Mouse (Mus musculus) frontal cortex, postnatal 14 days (tissue): ENCODE results near the gene Adgra3.

ENCODE experiments used
- DNase-seq, 2 experiments: peaks; one replicate each; pipeline ENCODE4 v3.0.0; 2022; ENCODE audit warnings: low spot score in 2 of 2

Gene Adgra3

GRCm38 (mm10) chr5:50031763-50032272, 27.0 kb downstream of the Adgra3 start:
- no peak for DNase-seq

GRCm38 (mm10) chr5:50031288-50031687, 27.5 kb downstream of the Adgra3 start:
- DNase-seq = no peak

GRCm38 (mm10) chr5:50029662-50030061, 29.1 kb downstream of the Adgra3 start:
- DNase-seq = no peak

- no peak for DNase-seq
Observed at GRCm38 (mm10) chr5:50027561-50027960, 31.2 kb downstream of the Adgra3 start.

- no peak for DNase-seq
Observed at GRCm38 (mm10) chr5:50027001-50027400, 31.8 kb downstream of the Adgra3 start.

GRCm38 (mm10) chr5:50026148-50026547, 32.7 kb downstream of the Adgra3 start:
- no peak for DNase-seq

GRCm38 (mm10) chr5:50024097-50024496, 34.7 kb downstream of the Adgra3 start:
- DNase-seq = no peak

GRCm38 (mm10) chr5:50015987-50016587, 42.7 kb downstream of the Adgra3 start:
- no peak for DNase-seq

GRCm38 (mm10) chr5:50015147-50015697, 43.6 kb downstream of the Adgra3 start:
- no peak for DNase-seq

- no peak for DNase-seq
Observed at GRCm38 (mm10) chr5:50014658-50015057, 44.1 kb downstream of the Adgra3 start.

GRCm38 (mm10) chr5:50013965-50014364, 44.8 kb downstream of the Adgra3 start:
- no peak for DNase-seq

GRCm38 (mm10) chr5:50008841-50009240, 50.0 kb downstream of the Adgra3 start:
- DNase-seq = no peak

- DNase-seq = no peak
Observed at GRCm38 (mm10) chr5:50006915-50007658, 51.7 kb downstream of the Adgra3 start.

GRCm38 (mm10) chr5:50002269-50002668, 56.5 kb downstream of the Adgra3 start:
- no peak for DNase-seq

- no peak for DNase-seq
Observed at GRCm38 (mm10) chr5:49999764-50000163, 59.0 kb downstream of the Adgra3 start.

- no peak for DNase-seq
Observed at GRCm38 (mm10) chr5:49997019-49997418, 61.8 kb downstream of the Adgra3 start.

GRCm38 (mm10) chr5:49996457-49996856, 62.3 kb downstream of the Adgra3 start:
- DNase-seq = peak; percentile 14

- DNase-seq = no peak
Observed at GRCm38 (mm10) chr5:49990737-49991323, 68.0 kb downstream of the Adgra3 start.

GRCm38 (mm10) chr5:49988015-49988798, 70.6 kb downstream of the Adgra3 start:
- no peak for DNase-seq

- DNase-seq = no peak
Observed at GRCm38 (mm10) chr5:49980727-49981126, 78.1 kb downstream of the Adgra3 start.

- no peak for DNase-seq
Observed at GRCm38 (mm10) chr5:49979246-49979645, 79.6 kb downstream of the Adgra3 start.

GRCm38 (mm10) chr5:49975971-49976370, 82.8 kb downstream of the Adgra3 start:
- peak in 1 of 2 experiments; percentile 76 for DNase-seq
